Mouse (Mus musculus) cerebellum, postnatal 10 days (tissue): ENCODE measurements around the gene Olfr191.
"Not testable (repeated sequence)": the region's sequence is repeated elsewhere in the genome, so short reads cannot be mapped to it uniquely, and the experiment has no call there.

Source experiments
- DNase-seq, 2 experiments: peaks; one replicate each; pipeline ENCODE4 v3.0.0; 2021; ENCODE audit warnings: mixed read lengths in 2 of 2

Olfr191 gene

DNA sequence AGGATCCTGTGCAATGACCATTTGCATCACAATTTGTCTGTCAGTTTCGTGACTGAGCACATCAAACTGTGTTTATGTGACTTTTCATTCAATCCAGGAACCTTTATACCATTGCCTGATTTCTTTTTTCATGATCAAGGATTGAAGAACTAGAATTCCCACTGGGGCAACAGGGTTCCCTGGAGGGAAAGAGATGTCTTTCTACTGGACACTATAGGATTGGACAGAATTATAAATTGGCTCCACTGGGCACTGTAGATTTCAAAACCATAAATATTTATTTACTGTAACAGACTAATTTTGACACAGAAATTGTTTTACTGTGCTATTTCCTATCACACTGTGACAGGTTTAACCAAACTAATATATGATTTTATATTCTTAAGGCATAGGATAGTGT is at the start of gene Olfr191:
Gene Olfr191, minus strand, starts transcription at position 101 of the 400 bp plus-strand sequence.
- not testable (repeated sequence) for DNase-seq

DNA sequence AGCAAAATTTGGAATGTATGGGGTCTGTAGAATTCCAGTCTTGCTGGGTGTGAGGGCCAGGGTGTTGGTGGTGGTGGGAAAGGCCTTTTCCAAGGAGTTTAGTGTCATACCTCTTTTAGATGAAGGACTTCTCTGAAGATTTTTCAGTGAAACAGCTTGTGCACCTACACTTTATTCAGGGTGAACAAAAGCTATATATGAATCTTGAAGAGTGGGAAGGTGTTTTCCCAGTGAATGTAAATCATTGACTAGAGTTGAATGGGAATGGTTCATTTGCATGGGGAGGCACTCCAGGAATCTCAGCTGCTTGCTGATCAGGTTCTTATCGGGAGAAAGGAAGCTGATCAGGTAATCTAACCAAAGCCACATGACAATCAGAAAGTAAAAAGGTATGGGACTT is 41.1 kb upstream of the Olfr191 start:
- no peak for DNase-seq

GRCm38 (mm10) chr16:59120969-59121368 is 31.3 kb upstream of the Olfr191 start, which contains the start of gene Olfr194:
Gene Olfr194, minus strand, starts transcription at chr16:59121069.
- DNase-seq = no peak

- DNase-seq = no peak
These were observed 22.2 kb upstream of the Olfr191 start, which contains the start of gene Olfr193 for GRCm38 (mm10) chr16:59111781-59112180. Gene Olfr193, minus strand, starts transcription at chr16:59111881.

GRCm38 (mm10) chr16:59108522-59108921 is 18.9 kb upstream of the Olfr191 start:
- DNase-seq = not testable (repeated sequence)

GRCm38 (mm10) chr16:59105312-59105711 is 15.7 kb upstream of the Olfr191 start:
- DNase-seq = no peak

DNA sequence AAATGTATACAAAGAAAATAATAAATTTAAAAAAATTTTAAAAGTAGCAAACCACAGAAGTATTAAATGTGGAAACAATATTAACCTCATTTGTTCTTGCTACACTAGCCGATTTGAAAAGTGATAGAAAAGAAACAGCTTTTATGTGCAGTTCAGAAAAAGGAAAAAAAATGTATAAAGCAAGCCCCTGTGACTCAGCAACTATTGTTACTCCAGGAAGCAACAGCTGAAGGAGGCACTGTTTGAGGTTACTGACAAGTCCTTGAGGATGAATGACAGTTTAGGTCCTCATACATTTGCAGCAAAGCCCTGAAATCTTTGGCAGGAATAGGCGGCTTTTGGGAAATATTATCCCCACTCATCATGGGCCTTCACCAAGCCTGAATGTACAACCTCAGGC is 8.5 kb downstream of the Olfr191 start:
- DNase-seq = not testable (repeated sequence)

GRCm38 (mm10) chr16:59077905-59078304 is 11.7 kb downstream of the Olfr191 start, which contains the start of gene Olfr190:
Gene Olfr190, minus strand, starts transcription at chr16:59078005.
- DNase-seq = no peak

DNA sequence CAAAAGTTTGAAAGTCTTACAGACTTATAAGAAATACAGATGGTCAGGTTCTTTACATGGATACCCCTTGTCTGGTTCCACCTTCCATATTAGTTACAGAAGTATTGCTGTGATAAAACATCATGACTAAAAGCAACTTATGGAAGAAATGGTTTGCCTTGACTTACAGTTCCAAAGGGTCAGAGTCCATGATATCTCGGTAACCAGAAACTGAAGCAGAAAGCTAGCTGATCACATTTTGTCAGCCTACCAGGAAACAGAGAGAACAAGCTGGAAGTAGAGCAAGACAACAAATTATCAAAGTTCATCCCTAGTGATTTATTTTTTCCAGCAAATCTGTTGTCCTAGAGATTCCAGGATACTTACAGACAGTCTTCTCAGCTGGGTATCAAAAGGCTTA is 16.1 kb downstream of the Olfr191 start:
- no peak for DNase-seq

- DNase-seq = no peak
These were observed 17.9 kb downstream of the Olfr191 start for GRCm38 (mm10) chr16:59071755-59072154.

GRCm38 (mm10) chr16:59062411-59062810 is 27.2 kb downstream of the Olfr191 start:
- DNase-seq = not testable (repeated sequence)

GRCm38 (mm10) chr16:59049286-59049685 is 40.3 kb downstream of the Olfr191 start:
- DNase-seq = not testable (repeated sequence)

DNA sequence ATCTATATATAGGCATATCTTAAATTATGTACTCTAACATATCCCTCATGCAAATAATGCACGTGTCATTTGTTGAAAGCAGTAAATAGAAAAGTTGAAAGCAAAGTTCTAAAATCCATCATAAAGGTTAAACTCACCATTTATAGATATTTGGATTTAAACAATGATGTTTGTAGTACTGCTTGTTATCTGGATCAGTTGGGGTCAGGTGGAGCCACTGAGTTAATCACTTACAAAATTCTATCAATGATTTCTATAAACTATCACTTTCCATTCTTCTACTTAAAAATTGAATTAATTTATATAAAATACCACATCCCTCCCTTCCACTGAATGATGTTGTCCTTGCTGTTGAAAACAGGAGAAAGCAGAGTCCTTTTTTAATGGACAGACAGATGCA is 40.8 kb downstream of the Olfr191 start:
- DNase-seq = no peak

DNA sequence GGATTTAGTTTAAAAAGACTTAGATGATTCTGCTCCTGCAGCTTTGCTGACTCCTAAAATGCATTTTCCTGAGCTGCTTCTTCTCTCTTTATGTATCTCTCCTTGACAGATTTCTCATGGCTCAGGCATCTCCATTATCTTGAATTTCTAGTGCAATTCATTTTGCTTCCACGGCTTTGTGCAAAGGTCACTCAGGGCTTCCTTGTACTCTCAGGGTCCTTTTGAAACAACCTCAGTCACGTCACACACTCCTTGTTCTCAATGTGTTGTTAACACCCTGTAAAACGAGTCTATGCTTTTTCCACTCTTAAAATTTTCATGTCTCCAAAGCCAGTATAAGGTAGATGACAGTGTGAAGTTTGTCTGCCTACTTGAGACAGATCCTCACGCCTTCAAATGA is 42.0 kb downstream of the Olfr191 start:
- DNase-seq = no peak

DNA sequence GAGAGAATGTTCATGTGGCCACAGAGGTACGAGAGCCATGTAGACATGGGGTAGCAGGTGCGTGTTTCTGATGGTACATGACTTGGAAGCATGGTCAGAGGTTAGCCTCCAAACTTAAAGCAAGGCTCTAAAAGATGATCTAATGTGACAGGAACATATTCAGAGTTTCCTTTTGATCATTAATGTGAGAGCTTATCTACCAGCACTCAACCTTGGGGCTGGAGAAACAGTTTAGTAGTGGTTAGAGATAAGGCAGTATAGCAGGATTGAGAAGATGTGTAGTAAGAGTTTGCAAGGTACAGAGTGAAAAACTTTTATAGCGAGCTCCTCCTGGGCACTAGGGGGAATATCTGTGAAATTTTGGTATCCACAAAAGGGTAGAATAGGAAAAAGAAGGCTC is 43.8 kb downstream of the Olfr191 start:
- DNase-seq = no peak

DNA sequence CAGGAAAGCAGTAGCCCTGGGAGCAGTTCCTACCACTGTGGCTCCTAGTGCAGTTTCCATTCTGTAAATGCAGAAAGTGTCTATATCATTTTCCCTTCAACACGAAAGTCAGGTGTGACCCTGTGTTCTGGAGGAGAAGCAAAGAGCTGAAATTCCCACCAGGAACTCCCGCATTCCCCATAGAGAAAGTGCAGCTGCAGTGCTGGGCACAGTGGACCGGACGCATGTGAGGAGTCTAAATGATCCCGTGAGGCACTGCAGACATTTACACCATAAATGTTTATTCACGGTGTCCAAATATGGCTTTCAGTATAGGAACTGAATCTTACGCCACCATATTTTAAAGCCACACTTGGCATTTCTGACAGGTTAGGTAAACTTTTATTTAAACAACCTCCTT is 49.9 kb downstream of the Olfr191 start, which contains the start of gene Olfr187:
Gene Olfr187, minus strand, starts transcription at position 58 of the 400 bp plus-strand sequence.
- DNase-seq = no peak
